Mouse (Mus musculus): ENCODE results near the gene Hs3st5. TPM values are rescaled to one million over a fixed set of nuclear protein-coding genes. Genes with fewer than 3 reads are reported as not detected.

The Hs3st5 gene
- polyA plus RNA-seq (2017; shearing (Covaris generic)): not detected

DNA sequence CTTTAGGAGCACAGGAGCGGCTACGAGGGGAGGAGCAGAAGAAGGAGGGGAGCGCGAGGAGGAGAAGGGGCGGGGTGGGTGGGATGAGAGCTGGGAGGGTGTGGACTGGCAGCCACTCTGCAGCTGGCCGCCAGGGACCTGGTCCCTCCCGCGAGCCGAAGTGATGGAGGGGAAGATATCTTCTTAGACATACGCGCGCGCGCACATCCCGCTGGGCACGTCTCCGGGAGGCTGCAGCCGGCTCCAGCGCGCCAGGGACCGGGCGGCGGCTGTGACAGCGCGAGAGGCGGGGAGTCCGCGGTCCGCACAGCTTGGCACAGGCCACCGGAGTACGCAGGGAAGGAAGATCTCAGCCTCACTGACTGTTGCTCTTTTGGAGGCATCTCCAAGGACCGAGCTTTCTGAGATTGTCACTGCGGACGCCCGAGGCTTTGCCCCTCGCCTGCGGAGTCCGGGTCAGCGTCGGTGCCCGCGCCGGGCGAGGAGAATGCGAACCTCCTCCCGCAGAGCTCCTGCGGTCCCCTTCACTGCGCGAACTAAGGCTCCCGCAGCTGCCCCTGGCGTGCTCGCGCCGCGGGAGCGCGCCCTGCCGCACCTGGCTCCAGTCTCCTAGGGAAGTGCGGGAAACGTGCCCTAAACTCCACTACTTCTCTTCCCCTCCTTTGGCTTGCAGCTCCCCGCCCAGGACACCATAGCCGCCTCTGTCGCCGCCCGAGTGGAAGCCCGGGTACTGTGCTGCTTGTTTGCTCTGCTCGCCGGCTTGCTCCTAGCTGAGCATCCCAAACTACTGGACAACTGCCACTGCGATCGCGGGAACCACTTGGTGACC, at the start of gene Hs3st5:
Hs3st5 (plus strand) TSS at position 88 of the 829 bp plus-strand sequence.

